Mouse (Mus musculus): ENCODE measurements around the gene Fas. TPM values are rescaled to one million over a fixed set of nuclear protein-coding genes. Genes with fewer than 3 reads are reported as not detected.

Gene Fas
- polyA plus RNA-seq, 1 experiment from 2014 or later = 1.8 TPM

DNA sequence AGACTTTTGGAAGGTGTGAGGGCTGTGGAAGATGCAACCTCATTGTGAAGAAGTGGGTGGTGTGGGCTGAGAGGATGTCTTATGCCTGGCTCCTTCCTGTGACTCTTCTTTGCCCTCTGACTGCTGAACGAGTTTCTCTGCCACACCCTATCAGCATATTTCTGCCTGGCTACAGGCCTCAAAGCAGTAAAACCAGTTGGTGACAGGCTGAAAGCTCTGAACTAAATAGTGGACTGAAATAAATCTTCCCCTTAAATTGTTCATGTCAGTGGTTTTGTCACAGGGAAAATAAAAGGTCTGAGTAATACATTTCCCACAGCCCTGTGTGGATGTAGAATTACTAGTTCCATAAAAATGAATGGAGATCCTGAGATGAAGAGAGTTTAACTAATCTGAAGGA is 79.1 kb downstream of the Fas start:
- Histone ChIP-seq H3K4me2 (replicated peaks; ENCODE audit: low read depth, low read length) (no peak overlapping the region), H3K36me3 (ENCODE audit: control insufficient read depth, insufficient read depth, low read length) (no peaks in the 10 kb centered on the region), H3K27ac (ENCODE audit: low read depth, low read length) (no peak overlapping the region), H3K4me1 (ENCODE audit: control insufficient read depth, insufficient read depth, low read length) (no peaks in the 10 kb centered on the region), H3K9ac (ENCODE audit: low read depth, low read length) (no peak overlapping the region), H3K9me3 (ENCODE audit: control insufficient read depth, low read length) (no peaks in the 10 kb centered on the region), H3K4me3 (ENCODE audit: low read length) (no peak overlapping the region), H3K27me3 (ENCODE audit: control insufficient read depth, insufficient read depth, low read length) (no peaks in the 10 kb centered on the region)
- no peak for ATAC-seq (ENCODE audit: low FRiP score, low TSS enrichment)
- 7% methylated on average over 1 of the region's 1 CpGs for WGBS

DNA sequence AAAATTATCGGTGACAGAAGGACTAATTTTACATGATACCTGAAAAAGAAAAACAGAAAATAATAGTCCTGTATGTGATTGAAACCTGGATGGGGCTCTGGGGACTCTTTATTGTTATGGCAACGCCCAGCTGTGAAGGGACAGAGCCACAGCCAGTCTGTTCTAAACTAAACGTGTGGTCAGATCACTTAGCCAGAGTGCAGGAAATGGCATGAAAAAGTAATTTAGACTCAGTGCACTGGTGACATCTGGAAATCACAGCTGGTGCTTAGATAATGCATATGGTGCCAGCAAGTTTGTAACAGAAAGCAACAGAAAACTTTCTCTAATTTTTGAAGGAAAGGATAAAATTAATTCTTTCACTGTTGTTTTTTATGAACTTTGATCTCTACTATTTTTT is 79.9 kb downstream of the Fas start:
- Histone ChIP-seq H3K9me3 (ENCODE audit: control insufficient read depth, low read length) (no peaks in the 10 kb centered on the region), H3K9ac (ENCODE audit: low read depth, low read length) (no peak overlapping the region), H3K36me3 (ENCODE audit: control insufficient read depth, insufficient read depth, low read length) (no peaks in the 10 kb centered on the region), H3K4me2 (replicated peaks; ENCODE audit: low read depth, low read length) (no peak overlapping the region), H3K27ac (ENCODE audit: low read depth, low read length) (no peak overlapping the region), H3K4me3 (ENCODE audit: low read length) (no peak overlapping the region), H3K4me1 (ENCODE audit: control insufficient read depth, insufficient read depth, low read length) (no peaks in the 10 kb centered on the region), H3K27me3 (ENCODE audit: control insufficient read depth, insufficient read depth, low read length) (no peaks in the 10 kb centered on the region)
- 36% methylated on average over 3 of the region's 3 CpGs for WGBS
- ATAC-seq (ENCODE audit: low FRiP score, low TSS enrichment) = no peak

Other genes with a start within 250 kb of the Fas start
- gene Lipn, start 223.3 kb upstream of the Fas start, polyA plus RNA-seq (2014; fragmentation: Nextera tagmentation; extraction: Ambion mirVana) = not detected in 2 replicates
- gene Lipm, start 189.7 kb upstream of the Fas start, polyA plus RNA-seq (2014; fragmentation: Nextera tagmentation; extraction: Ambion mirVana) = not detected in 2 replicates
- gene Ankrd22, start 124.6 kb upstream of the Fas start, polyA plus RNA-seq (2014; fragmentation: Nextera tagmentation; extraction: Ambion mirVana) = not detected in 2 replicates
- gene Stambpl1, start 98.4 kb upstream of the Fas start, polyA plus RNA-seq (2014; fragmentation: Nextera tagmentation; extraction: Ambion mirVana) = 4.6 and 5.5 TPM in 2 replicates
- 64.4 and 115 TPM in 2 replicates for gene Acta2, start 35.1 kb upstream of the Fas start, polyA plus RNA-seq (2014; fragmentation: Nextera tagmentation; extraction: Ambion mirVana)
- gene Ch25h, start 184.5 kb downstream of the Fas start, polyA plus RNA-seq (2014; fragmentation: Nextera tagmentation; extraction: Ambion mirVana) = 1.4 and 2.1 TPM in 2 replicates
- 22.0 and 26.7 TPM in 2 replicates for gene Lipa, start 236.8 kb downstream of the Fas start, polyA plus RNA-seq (2014; fragmentation: Nextera tagmentation; extraction: Ambion mirVana)

Data from kidney, embryonic 14.5 days (tissue).